Mouse (Mus musculus) hematopoietic multipotent progenitor cell, adult 10-12 weeks (in vitro differentiated cells): ENCODE data around the gene Mypop. TPM values are rescaled to one million over a fixed set of nuclear protein-coding genes. Genes with fewer than 3 reads are reported as not detected.

Source experiments
- polyA plus RNA-seq: library from polyadenylated mRNA; stranded (reverse); fragments of >175 nt; gene quantifications from 2 replicates; pipeline ENCODE4 v1.2.3, GENCODE M21; 2012; ENCODE audit warnings: low replicate concordance

The Mypop gene
- polyA plus RNA-seq, result 3.4 and 13.9 TPM in 2 replicates

GRCm38 (mm10) chr7:18990601-18991295 lies at the start of gene Mypop:
Gene Mypop (plus strand): TSS chr7:18991245.

GRCm38 (mm10) chr7:18987100-18987499 lies 3.9 kb upstream of the Mypop start, which contains the start of gene Nanos2:
Gene Nanos2 (plus strand): TSS chr7:18987400.

GRCm38 (mm10) chr7:19003902-19004630 lies 13.0 kb downstream of the Mypop start, which contains the start of gene Irf2bp1:
Gene Irf2bp1 (plus strand): TSS chr7:19004044.

GRCm38 (mm10) chr7:19023357-19023814 lies 32.3 kb downstream of the Mypop start, which contains the start of gene Foxa3:
Gene Foxa3 (minus strand): TSS chr7:19023538.

GRCm38 (mm10) chr7:19024096-19024506 lies 33.1 kb downstream of the Mypop start, which contains the start of gene Sympk:
Gene Sympk (plus strand): TSS chr7:19024377.

Other genes starting within 250 kb of the Mypop start
- not detected in 2 replicates for gene Psg19, start 192.7 kb upstream of the Mypop start, polyA plus RNA-seq
- gene Psg17, start 169.6 kb upstream of the Mypop start, polyA plus RNA-seq, result not detected in 2 replicates
- gene Mill2, start 151.3 kb upstream of the Mypop start, polyA plus RNA-seq, result 0.06 TPM in 1 of 2 replicates, not detected in the other
- 59.9 and 79.7 TPM in 2 replicates for gene Pglyrp1, start 119.9 kb upstream of the Mypop start, polyA plus RNA-seq
- 62.1 and 110 TPM in 2 replicates for gene Ccdc61, start 80.8 kb upstream of the Mypop start, polyA plus RNA-seq
- 0.02 and 0.20 TPM in 2 replicates for gene Nova2, start 65.4 kb upstream of the Mypop start, polyA plus RNA-seq
- not detected in 2 replicates for gene Nanos2, start 3.8 kb upstream of the Mypop start, polyA plus RNA-seq
- 75.0 and 178 TPM in 2 replicates for gene Irf2bp1, start 12.8 kb downstream of the Mypop start, polyA plus RNA-seq
- gene Foxa3, start 32.3 kb downstream of the Mypop start, polyA plus RNA-seq, result not detected in 2 replicates
- 121 and 207 TPM in 2 replicates for gene Sympk, start 33.1 kb downstream of the Mypop start, polyA plus RNA-seq
- gene Rsph6a, start 63.4 kb downstream of the Mypop start, polyA plus RNA-seq, result not detected in 2 replicates
- gene Dmwd, start 85.0 kb downstream of the Mypop start, polyA plus RNA-seq, result 15.1 and 17.4 TPM in 2 replicates
- 18.5 and 28.2 TPM in 2 replicates for gene Dmpk, start 92.6 kb downstream of the Mypop start, polyA plus RNA-seq
- gene Six5, start 103.3 kb downstream of the Mypop start, polyA plus RNA-seq, result 4.5 and 6.4 TPM in 2 replicates
- not detected in 2 replicates for gene Gm4969, start 127.1 kb downstream of the Mypop start, polyA plus RNA-seq
- 50.1 and 51.2 TPM in 2 replicates for gene Fbxo46, start 128.6 kb downstream of the Mypop start, polyA plus RNA-seq
- 12.3 and 19.0 TPM in 2 replicates for gene Qpctl, start 158.0 kb downstream of the Mypop start, polyA plus RNA-seq
- gene Snrpd2, start 158.5 kb downstream of the Mypop start, polyA plus RNA-seq, result 6.7 and 34.5 TPM in 2 replicates
- 0.05 TPM in 1 of 2 replicates, not detected in the other for gene Gipr, start 174.9 kb downstream of the Mypop start, polyA plus RNA-seq
- 17.2 and 24.3 TPM in 2 replicates for gene Eml2, start 185.2 kb downstream of the Mypop start, polyA plus RNA-seq
- 4.4 and 9.2 TPM in 2 replicates for gene Gpr4, start 221.3 kb downstream of the Mypop start, polyA plus RNA-seq
- 10.2 and 13.2 TPM in 2 replicates for gene Opa3, start 237.1 kb downstream of the Mypop start, polyA plus RNA-seq